Mouse (Mus musculus) embryonic fibroblast, embryonic 13.5 days (primary cell): ENCODE data around the gene Dyrk1a.

Experiments
- CTCF ChIP-seq: IDR thresholded peaks from 2 replicates; pipeline ENCODE4 v1.5.1; 2011; ENCODE audit warnings: mild to moderate bottlenecking, control low read depth, low read length, moderate library complexity, borderline replicate concordance; ENCODE audit not compliant: insufficient read depth
- POLR2A ChIP-seq: IDR thresholded peaks from 2 replicates; pipeline ENCODE4 v1.6.1; 2011; ENCODE audit warnings: low read depth, mild to moderate bottlenecking, control low read depth, low read length, moderate library complexity

GRCm38 (mm10) chr16:94531268-94531667 is 38.5 kb upstream of the Dyrk1a start:
- no peak for TF ChIP-seq CTCF
- no peak for TF ChIP-seq POLR2A
